Mouse (Mus musculus) small intestine, adult 2 months (tissue): ENCODE results near the gene Hspd1.

Experiments used
- CTCF ChIP-seq: fragments of 200-500 bp; IDR thresholded peaks from 2 replicates; pipeline ENCODE4 v1.5.1; 2012; ENCODE audit warnings: low read depth, mild to moderate bottlenecking, control low read depth, inconsistent platforms, low read length, moderate library complexity, mixed read lengths; ENCODE audit not compliant: insufficient replicate concordance, insufficient read length; ENCODE audit errors: extremely low read depth
- POLR2A ChIP-seq: fragments of 200-500 bp; IDR thresholded peaks from 2 replicates; pipeline ENCODE4 v1.6.1; 2012; ENCODE audit warnings: low read depth, mild to moderate bottlenecking, control low read depth, inconsistent platforms, low read length, moderate library complexity

GRCm38 (mm10) chr1:55129716-55130115, 41.7 kb upstream of the Hspd1 start:
- no peak for TF ChIP-seq CTCF
- TF ChIP-seq POLR2A, result no peak
